Mouse (Mus musculus) frontal cortex, postnatal 14 days (tissue): ENCODE measurements around the gene Zfp106.
A peak's percentile ranks its signal among the peaks of the same experiment; 100 is the strongest.

Experiments used
- DNase-seq, 2 experiments: peaks; one replicate each; pipeline ENCODE4 v3.0.0; 2022; ENCODE audit warnings: low spot score in 2 of 2

The Zfp106 gene

GRCm38 (mm10) chr2:120556868-120557267, 6.8 kb downstream of the Zfp106 start:
- no peak for DNase-seq

- no peak for DNase-seq
Observed at GRCm38 (mm10) chr2:120544732-120545131, 18.9 kb downstream of the Zfp106 start.

- DNase-seq = peak; percentile 42 to 57
Observed at GRCm38 (mm10) chr2:120539778-120540208, 23.9 kb downstream of the Zfp106 start.

- DNase-seq = no peak
Observed at GRCm38 (mm10) chr2:120539333-120539732, 24.3 kb downstream of the Zfp106 start.

GRCm38 (mm10) chr2:120531223-120531622, 32.4 kb downstream of the Zfp106 start:
- DNase-seq = no peak

- no peak for DNase-seq
Observed at GRCm38 (mm10) chr2:120529531-120529930, 34.1 kb downstream of the Zfp106 start.

- DNase-seq = no peak
Observed at GRCm38 (mm10) chr2:120526771-120527170, 36.9 kb downstream of the Zfp106 start.

- DNase-seq = no peak
Observed at GRCm38 (mm10) chr2:120518547-120519210, 45.0 kb downstream of the Zfp106 start.

- no peak for DNase-seq
Observed at GRCm38 (mm10) chr2:120514181-120514580, 49.5 kb downstream of the Zfp106 start.

GRCm38 (mm10) chr2:120503992-120504391, 59.7 kb downstream of the Zfp106 start:
- no peak for DNase-seq

- no peak for DNase-seq
Observed at GRCm38 (mm10) chr2:120503094-120503493, 60.5 kb downstream of the Zfp106 start.

GRCm38 (mm10) chr2:120502605-120502990, 61.0 kb downstream of the Zfp106 start:
- DNase-seq = no peak

GRCm38 (mm10) chr2:120501931-120502604, 61.6 kb downstream of the Zfp106 start:
- DNase-seq = no peak

GRCm38 (mm10) chr2:120501136-120501918, 62.3 kb downstream of the Zfp106 start:
- DNase-seq = no peak

- no peak for DNase-seq
Observed at GRCm38 (mm10) chr2:120499971-120500471, 63.6 kb downstream of the Zfp106 start.

GRCm38 (mm10) chr2:120496511-120496910, 67.1 kb downstream of the Zfp106 start:
- peak; percentile 25 to 57 for DNase-seq

GRCm38 (mm10) chr2:120493254-120493653, 70.4 kb downstream of the Zfp106 start:
- DNase-seq = no peak

GRCm38 (mm10) chr2:120484241-120484640, 79.4 kb downstream of the Zfp106 start:
- no peak for DNase-seq

GRCm38 (mm10) chr2:120482506-120483389, 80.9 kb downstream of the Zfp106 start:
- DNase-seq = no peak

GRCm38 (mm10) chr2:120481921-120482320, 81.7 kb downstream of the Zfp106 start:
- DNase-seq = no peak

GRCm38 (mm10) chr2:120478600-120478999, 85.0 kb downstream of the Zfp106 start:
- peak; percentile 49 to 65 for DNase-seq
